Comparison of ENCODE assay signal across 19 mouse cellular contexts in the genomic region with DNA sequence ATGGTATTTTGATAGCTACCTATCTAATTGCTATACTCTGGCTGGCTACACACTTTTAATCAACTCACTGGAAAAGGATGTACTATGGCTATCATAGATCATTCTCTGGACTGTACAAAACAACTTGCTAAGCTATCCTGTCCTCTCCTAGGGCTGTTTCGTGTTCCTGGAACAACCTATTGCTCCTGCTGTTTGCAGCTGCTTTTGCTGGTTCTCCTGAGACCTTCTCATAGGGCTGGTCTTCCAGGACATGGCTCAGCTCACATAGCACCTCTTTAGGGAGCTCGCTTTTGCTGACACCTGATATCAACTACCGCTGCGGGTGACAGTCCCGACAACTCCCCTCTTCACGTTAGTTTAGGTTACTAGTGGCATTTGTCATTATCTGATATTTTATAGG.
DNase-seq lines count a peak whose midpoint lies in the region; ATAC-seq and TF ChIP-seq lines count a peak whose summit lies in the region.
"Had no signal": no experiment of that assay in that cellular context is flagged by ENCODE, and none has a peak within 500 bp of the region (broad histone marks: within the 10 kb centered on the region; RNA-seq: fewer than 3 reads in every experiment).

No protein-coding gene starts in this region.

- TF ChIP-seq POLR2A in cerebellum, adult 2 months (IDR thresholded peaks at IDR 0.05; ENCODE audit: borderline replicate concordance, insufficient read depth, low read length): no peak
- no peak for TF ChIP-seq POLR2A in limb, embryonic 14.5 days (IDR thresholded peaks at IDR 0.05; ENCODE audit: borderline replicate concordance, extremely low read depth, insufficient read depth, insufficient read length)

- H3K4me1 ChIP-seq in cerebellum, adult 2 months (ENCODE audit: control insufficient read depth, insufficient read depth, low read length): peaks cover 15% of the 10 kb centered on the region; the same call in 1 of the 2 replicates
- H3K4me1 ChIP-seq in kidney, postnatal 0 days (replicated peaks; ENCODE audit: insufficient read depth, low read length): peaks cover 5% of the 10 kb centered on the region; the same call in 1 of the 2 replicates
- H3K4me1 ChIP-seq in limb, embryonic 14.5 days (ENCODE audit: control insufficient read depth, insufficient read depth, low read length): peaks cover 30% of the 10 kb centered on the region
- H3K4me1 ChIP-seq: stomach, embryonic 15.5 days had no signal

- peak overlapping the region; percentile 89 for H3K27ac ChIP-seq in cerebellum, adult 2 months (ENCODE audit: insufficient read depth, low read length)
- H3K27ac ChIP-seq in kidney, postnatal 0 days: peak overlapping the region; percentile 36; the same call in 1 of the 2 replicates
- no peak overlapping the region for H3K27ac ChIP-seq in limb, embryonic 14.5 days (replicated peaks; ENCODE audit: low read depth, low read length)
- H3K27ac ChIP-seq: embryonic facial prominence, embryonic 10.5 days; neural tube, embryonic 12.5 days; stomach, embryonic 15.5 days had no signal

- no peaks in the 10 kb centered on the region for H3K27me3 ChIP-seq in cerebellum, adult 2 months (ENCODE audit: control insufficient read depth, insufficient read depth, low read length)
- no peaks in the 10 kb centered on the region for H3K27me3 ChIP-seq in kidney, postnatal 0 days (ENCODE audit: insufficient read depth, low read length)
- no peaks in the 10 kb centered on the region for H3K27me3 ChIP-seq in limb, embryonic 14.5 days (ENCODE audit: control insufficient read depth, insufficient read depth, low read length)
- H3K27me3 ChIP-seq: neural tube, embryonic 12.5 days; stomach, embryonic 15.5 days had no signal

- no peak overlapping the region for H3K9ac ChIP-seq in kidney, postnatal 0 days (ENCODE audit: low read depth, low read length)
- H3K9ac ChIP-seq in limb, embryonic 14.5 days (ENCODE audit: low read depth, low read length, severe bottlenecking): no peak overlapping the region
- H3K9ac ChIP-seq: neural tube, embryonic 12.5 days; stomach, embryonic 15.5 days had no signal

- no peak for ATAC-seq in kidney, postnatal 0 days (replicated peaks; ENCODE audit: low FRiP score, low read depth)
- ATAC-seq in limb, embryonic 14.5 days (ENCODE audit: low FRiP score, low read depth): peak; percentile 27; the same call in 1 of the 2 replicates
- ATAC-seq: CD4-positive, CD25-positive, alpha-beta regulatory T cell, adult 4 months; forebrain, embryonic 16.5 days had no signal

- peak in 1 of 2 experiments; percentile 11 for DNase-seq in cerebellum, adult 2 months
- DNase-seq in cerebellum, postnatal 4 days (ENCODE audit: low spot score in 2 of 2): no peak
- peak; percentile 45 to 50 for DNase-seq in heart, postnatal 10 days
- DNase-seq in heart, postnatal 4 days: no peak
- DNase-seq in kidney, postnatal 0 days (ENCODE audit: low spot score): no peak
- DNase-seq in kidney, adult 9 months: no peak
- DNase-seq in limb, embryonic 14.5 days (ENCODE audit: low spot score): no peak
- DNase-seq in ovary, adult 18-20 months (ENCODE audit: low spot score): no peak
- DNase-seq: adrenal gland, postnatal 14 days; gastrocnemius, postnatal 36 days; lung, postnatal 4 days; midbrain, embryonic 14.5 days; right cerebral cortex, adult 18-20 months; thymus, postnatal 25 days had no signal

- H3K4me3 ChIP-seq in cerebellum, adult 2 months (replicated peaks; ENCODE audit: insufficient read depth, low read depth, low read length): no peak overlapping the region
- H3K4me3 ChIP-seq in kidney, postnatal 0 days (replicated peaks; ENCODE audit: low read depth, low read length): no peak overlapping the region
- no peak overlapping the region for H3K4me3 ChIP-seq in limb, embryonic 14.5 days (replicated peaks; ENCODE audit: low read length)
- H3K4me3 ChIP-seq: embryonic facial prominence, embryonic 10.5 days; neural tube, embryonic 12.5 days; stomach, embryonic 15.5 days had no signal

- no peaks in the 10 kb centered on the region for H3K36me3 ChIP-seq in kidney, postnatal 0 days (ENCODE audit: insufficient read depth, low read length)
- no peaks in the 10 kb centered on the region for H3K36me3 ChIP-seq in limb, embryonic 14.5 days (ENCODE audit: control insufficient read depth, insufficient read depth, low read length)
- H3K36me3 ChIP-seq: embryonic facial prominence, embryonic 10.5 days; neural tube, embryonic 12.5 days; stomach, embryonic 15.5 days had no signal

- H3K4me2 ChIP-seq in kidney, postnatal 0 days (ENCODE audit: low read length): no peak overlapping the region
- H3K4me2 ChIP-seq in limb, embryonic 14.5 days (replicated peaks; ENCODE audit: low read depth, low read length, severe bottlenecking): no peak overlapping the region
- H3K4me2 ChIP-seq: neural tube, embryonic 12.5 days; stomach, embryonic 15.5 days had no signal

- TF ChIP-seq CTCF in cerebellum, adult 2 months (IDR thresholded peaks at IDR 0.05; ENCODE audit: borderline replicate concordance, insufficient read depth, low read depth, low read length): no peak
- no peak for TF ChIP-seq CTCF in kidney, postnatal 0 days (IDR thresholded peaks at IDR 0.05; ENCODE audit: low read depth)

- intact Hi-C loops in heart, postnatal 10 days (cut with DNase I): no loop called here

- WGBS in cerebellum, adult 2 months: 94% methylated on average over 6 of the region's 6 CpGs
- 38% methylated on average over 6 of the region's 6 CpGs for WGBS in kidney, postnatal 0 days
- 27% methylated on average over 6 of the region's 6 CpGs for WGBS in limb, embryonic 14.5 days

- no peaks in the 10 kb centered on the region for H3K9me3 ChIP-seq in kidney, postnatal 0 days (replicated peaks; ENCODE audit: low read length)
- H3K9me3 ChIP-seq in limb, embryonic 14.5 days (ENCODE audit: control insufficient read depth, low read length): no peaks in the 10 kb centered on the region
- H3K9me3 ChIP-seq: embryonic facial prominence, embryonic 10.5 days; neural tube, embryonic 12.5 days; stomach, embryonic 15.5 days had no signal

Comparison
In these comparisons a context has a peak if more than half of its experiments do, and no peak if none do; other contexts are left out.
1. DNase-seq: peak in heart, postnatal 10 days (2 of 2); none in cerebellum, postnatal 4 days (0 of 2), heart, postnatal 4 days (single experiment), kidney, postnatal 0 days (single experiment), kidney, adult 9 months (single experiment), limb, embryonic 14.5 days (single experiment) and ovary, adult 18-20 months (single experiment).